Mouse (Mus musculus) MEL-GATA-1-ER (cell line): Measurements from ENCODE around the gene Mapk3.

ENCODE experiments used
- DNase-seq: peaks from one replicate; pipeline ENCODE4 v3.0.0-alpha.2; 2012; ENCODE audit warnings: low read depth; ENCODE audit errors: extremely low read depth

Gene Mapk3

DNA sequence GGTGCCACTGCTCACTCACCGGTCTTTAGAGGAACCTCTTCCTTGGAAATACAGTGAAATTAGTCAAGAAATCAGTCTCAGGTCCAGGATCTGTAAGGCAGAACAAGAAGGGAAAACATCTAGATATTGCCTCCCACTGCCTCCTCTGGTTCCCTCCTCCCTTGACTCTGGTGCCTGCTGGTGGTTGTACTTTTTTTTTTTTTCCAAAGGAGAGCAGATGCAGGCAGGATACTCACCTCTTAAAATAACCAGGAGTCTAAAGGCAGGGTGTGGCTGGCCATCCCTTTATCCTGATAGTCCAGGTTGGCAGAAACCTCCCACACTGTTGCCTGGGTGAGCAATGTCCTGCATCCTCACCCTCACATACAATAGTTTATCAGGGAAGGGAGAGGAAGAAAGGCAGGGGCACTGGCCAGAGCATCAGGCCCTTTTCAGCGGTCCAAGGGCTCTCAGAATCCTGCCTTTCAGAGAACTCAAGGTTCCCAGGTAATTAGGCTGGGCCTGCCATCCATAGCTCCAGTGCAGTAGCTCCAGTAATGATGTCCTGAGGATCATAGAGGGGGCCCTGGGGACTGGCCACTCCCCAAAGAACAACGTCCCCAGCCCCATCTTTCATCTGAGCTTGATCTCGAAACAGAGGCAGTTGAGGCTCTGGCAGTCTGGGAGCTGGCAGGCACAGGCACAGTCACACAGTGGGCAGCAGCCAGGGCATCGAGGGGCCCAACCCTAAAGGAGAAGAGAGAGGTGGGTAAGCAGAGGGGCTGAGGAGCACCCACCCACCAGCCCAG lies 41.1 kb downstream of the Mapk3 start:
- no peak for DNase-seq

- DNase-seq = no peak
Observed at GRCm38 (mm10) chr7:126801057-126801422, 41.6 kb downstream of the Mapk3 start.

DNA sequence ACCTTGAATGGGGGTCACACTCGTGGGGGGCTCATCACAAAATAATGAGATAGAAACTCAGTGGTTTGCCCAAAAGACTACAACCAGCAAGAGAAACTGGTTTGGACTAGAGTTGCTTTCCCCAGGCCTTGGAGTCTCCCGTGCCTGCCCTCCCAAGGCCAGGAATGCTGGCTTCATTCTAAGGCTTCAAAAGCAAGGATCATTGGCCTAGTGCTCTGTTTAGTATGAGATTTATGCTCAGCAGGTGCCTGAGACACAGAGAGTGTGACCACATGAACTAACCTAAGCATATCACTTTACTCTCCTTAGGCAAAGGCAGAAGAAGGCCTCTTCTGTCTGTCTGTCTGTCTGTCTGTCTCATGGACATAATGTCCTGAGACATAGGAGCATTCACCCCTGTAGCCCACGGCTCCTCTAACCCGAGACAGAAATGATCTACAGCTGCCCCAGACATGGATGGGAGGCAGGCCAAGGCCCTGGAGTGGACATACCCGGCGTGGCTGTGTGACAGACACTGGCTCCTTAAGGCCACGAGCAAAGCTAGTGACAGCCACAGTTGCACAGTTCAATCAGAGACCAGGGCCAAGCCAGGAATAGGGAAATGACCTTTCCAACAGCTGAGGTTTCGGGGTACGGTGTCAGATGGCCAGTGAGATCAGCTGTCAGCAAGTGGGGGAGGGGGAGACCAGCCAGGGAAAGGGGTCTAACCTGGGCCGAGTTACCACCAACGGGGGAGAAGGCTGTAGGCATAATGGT lies 42.9 kb downstream of the Mapk3 start:
- DNase-seq = no peak

DNA sequence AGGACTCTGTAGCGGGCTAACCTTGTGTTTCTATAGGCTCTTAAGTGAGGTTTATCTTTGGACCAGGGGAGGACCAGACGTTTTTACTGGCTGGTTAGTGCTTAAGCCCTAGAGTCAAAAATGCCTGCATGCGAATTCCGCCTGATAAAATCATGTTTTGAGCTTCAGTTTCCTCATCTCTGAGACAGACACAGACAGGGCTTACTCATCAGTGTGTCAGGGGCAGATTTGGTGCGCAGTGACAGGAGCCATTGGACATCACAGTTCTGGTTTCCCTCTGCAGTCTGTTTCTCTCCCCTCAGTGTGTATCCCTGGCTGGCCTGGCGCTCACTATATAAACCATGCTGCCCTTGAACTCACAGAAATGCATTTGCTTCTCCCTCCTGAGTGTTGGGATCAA lies 43.8 kb downstream of the Mapk3 start:
- no peak for DNase-seq

DNA sequence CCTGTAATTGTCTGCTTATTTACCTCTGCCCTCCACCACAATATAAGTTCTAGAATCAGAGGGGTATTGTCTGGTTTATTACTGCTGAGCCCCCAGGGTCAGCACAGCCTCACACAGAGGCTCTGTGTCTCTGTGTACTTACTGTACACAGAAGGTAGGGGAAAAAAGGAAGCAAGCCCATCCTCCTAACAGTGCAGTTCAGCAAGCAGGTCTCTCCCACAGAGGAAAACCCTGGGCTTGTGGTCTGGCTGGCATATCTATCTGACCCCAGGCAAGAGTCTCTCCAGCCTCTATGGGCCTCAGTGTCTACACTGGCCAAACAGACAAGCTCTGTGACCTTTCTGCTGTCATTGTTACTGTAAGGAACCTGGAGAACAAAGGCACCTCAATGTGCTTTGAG lies 44.4 kb downstream of the Mapk3 start:
- no peak for DNase-seq

DNA sequence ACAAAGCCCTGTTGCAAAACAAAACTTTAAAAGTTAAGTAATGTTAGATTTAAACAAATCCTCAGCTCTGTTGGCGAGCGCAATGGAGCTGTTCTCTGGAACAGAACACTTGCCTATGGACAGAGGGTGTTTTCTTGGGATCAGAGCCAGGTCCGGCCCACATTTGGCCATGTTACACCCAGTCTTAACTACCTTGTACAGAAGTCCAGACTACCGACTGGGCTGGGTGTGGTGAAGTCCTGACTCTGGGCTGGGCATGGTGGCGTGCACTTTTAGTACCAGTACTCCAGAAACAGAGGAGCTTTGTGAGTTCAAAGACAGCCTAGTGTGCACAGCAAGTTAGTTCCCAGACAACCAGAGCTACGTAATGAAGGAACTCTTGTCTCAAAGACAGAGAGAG lies 47.6 kb downstream of the Mapk3 start:
- DNase-seq = no peak

- no peak for DNase-seq
Observed at GRCm38 (mm10) chr7:126807405-126807804, 48.0 kb downstream of the Mapk3 start.

GRCm38 (mm10) chr7:126808703-126809455 lies 49.5 kb downstream of the Mapk3 start:
- DNase-seq = no peak

DNA sequence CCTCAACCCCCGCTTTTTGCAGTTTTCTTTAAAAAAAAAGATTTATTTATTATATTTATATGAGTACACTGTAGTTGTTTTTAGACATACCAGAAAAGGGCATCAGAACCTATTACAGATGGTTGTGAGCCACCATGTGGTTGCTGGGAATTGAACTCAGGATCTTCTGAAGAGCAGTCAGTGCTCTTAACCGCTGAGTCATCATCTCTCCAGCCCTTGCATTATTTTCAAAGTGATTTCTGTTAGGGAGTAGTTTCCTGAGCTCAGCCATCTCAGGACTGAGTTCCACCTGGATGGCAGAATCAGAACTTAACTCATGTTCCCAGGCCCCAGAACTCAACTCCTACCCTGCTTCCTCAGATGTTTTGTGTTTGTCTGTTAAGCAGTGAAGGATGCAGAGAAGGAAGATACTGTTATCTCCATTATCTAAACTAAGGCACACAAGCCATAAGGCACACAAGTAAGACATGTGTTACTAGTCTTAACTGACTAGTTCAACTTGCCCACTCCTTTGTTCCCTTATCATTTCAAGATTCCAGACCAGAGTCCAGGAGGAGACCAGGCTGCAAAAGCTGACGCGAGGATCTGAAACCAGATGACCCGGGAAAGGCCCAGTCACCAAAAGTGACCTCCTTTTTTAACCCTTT lies 50.4 kb downstream of the Mapk3 start:
- no peak for DNase-seq
